Mouse (Mus musculus) thymus, adult 2 months (tissue): ENCODE measurements around the gene Egln1.

ENCODE experiments used
- CTCF ChIP-seq: fragments of 200-500 bp; IDR thresholded peaks from 2 replicates; pipeline ENCODE4 v1.5.1; 2012; ENCODE audit warnings: mild to moderate bottlenecking, control low read depth, low read length, moderate library complexity, borderline replicate concordance; ENCODE audit not compliant: control insufficient read depth, poor library complexity, insufficient read depth; ENCODE audit errors: extremely low read depth
- POLR2A ChIP-seq: fragments of 200-500 bp; IDR thresholded peaks from 2 replicates; pipeline ENCODE4 v1.6.1; 2012; ENCODE audit warnings: mild to moderate bottlenecking, low read length, control low read depth, moderate library complexity; ENCODE audit not compliant: control insufficient read depth, poor library complexity, insufficient read depth; ENCODE audit errors: extremely low read depth

DNA sequence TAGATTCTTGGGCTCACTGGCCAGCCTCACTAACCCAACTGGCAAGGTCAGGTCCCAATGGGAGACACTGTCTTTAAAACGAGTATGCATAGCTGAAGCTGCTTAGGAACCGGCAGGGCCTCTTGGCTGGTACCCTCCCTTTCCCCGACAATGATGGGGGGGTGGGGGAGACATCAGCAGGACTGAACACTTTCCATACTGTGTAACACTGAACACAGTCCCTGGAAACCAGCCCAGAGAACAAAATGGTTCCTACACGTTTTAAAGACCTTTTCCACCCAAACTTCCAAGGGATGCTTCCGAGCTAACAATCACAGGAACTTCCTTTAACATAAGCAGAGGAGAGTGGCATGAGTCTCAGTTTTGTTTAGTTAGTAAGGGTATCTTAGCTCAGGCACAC lies 14.0 kb downstream of the Egln1 start:
- TF ChIP-seq CTCF = no peak
- no peak for TF ChIP-seq POLR2A
